Mouse (Mus musculus) fat pad, adult 2 months (tissue): ENCODE data around the gene Ppard.
"Not testable (repeated sequence)": the region's sequence is repeated elsewhere in the genome, so short reads cannot be mapped to it uniquely, and the experiment has no call there.

Experiments
- DNase-seq: peaks from one replicate; pipeline ENCODE4 v3.0.0-alpha.2; 2011; ENCODE audit warnings: low read depth, low spot score; ENCODE audit errors: extremely low read depth

Ppard gene

DNA sequence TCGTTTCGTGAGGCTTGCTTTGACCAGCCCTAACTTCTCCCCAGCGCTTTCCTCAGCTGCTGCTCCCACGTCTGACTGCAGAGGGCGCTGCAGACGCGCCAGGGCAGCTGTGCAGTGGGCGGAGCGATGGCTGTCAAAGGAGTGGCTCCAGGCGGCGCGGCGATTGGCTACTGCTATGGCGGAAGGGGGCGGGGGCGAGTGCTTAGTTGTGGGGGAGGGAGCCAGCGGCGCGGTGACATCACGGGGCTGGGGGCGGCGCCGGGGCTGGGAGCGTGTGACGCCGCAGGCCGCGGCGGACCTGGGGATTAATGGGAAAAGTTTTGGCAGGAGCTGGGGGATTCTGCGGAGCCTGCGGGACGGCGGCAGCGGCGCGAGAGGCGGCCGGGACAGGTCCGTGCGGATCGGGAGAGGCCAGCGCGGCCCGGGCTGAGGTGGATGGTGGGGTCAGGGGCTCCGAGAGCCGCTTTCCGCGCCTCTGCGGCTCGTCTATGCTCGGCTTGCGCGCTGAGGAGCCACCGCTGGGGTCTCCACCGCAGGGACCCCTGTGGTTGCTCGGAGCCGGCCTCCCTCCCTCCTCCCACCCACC lies at the start of gene Ppard:
Gene Ppard (plus strand): TSS at position 226 of the 586 bp plus-strand sequence.
- DNase-seq = no peak

DNA sequence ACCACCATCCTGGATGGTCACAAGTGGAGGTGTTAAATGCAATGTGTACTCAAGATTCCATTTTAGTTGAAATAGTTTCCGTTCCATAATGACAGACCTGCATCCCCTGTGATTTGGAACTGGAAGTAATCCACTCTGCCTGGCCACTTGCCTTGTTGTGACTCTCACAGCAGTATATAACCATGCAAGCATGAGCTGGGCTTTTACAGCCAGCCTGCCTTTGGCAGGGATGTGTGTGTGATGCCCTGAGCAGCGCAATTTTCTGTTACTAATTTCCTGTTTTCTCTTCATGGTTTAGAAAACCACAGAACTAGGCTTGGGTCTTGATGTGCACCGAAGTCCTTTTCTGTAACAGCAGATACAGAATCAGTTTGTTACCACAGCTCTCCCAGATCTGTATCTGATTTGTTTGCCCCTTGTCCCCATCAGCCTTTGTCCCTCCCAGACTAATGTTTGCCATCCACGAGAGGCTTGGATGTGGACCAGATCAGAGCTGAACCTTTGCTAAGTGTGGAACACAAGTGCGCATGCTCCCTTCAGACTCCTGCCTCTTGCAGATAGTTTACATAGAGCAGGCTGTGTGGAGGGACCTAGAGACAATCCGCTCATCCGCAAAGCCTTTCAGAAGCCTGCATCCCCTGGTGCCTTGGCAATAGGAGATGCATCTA lies 47.4 kb upstream of the Ppard start:
- DNase-seq = no peak

DNA sequence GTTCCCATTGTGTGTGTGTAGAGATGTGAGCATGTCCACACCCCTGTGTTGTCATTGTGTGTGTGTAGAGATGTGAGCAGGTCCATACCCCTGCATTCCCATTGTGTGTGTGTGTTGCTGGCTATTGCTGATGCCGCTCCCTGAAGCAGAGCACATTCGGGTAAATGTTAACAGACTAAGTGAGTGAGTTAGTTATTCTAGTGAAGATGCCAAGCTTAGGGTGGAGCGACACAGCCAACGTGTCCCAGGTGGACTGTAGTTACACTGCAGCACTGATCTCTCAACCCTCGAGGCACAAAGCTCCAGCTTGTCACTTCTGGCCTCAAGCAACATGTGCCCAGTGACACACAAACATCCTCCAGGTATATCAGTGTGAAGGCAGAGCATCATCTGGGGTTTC lies 44.2 kb upstream of the Ppard start:
- DNase-seq = no peak

DNA sequence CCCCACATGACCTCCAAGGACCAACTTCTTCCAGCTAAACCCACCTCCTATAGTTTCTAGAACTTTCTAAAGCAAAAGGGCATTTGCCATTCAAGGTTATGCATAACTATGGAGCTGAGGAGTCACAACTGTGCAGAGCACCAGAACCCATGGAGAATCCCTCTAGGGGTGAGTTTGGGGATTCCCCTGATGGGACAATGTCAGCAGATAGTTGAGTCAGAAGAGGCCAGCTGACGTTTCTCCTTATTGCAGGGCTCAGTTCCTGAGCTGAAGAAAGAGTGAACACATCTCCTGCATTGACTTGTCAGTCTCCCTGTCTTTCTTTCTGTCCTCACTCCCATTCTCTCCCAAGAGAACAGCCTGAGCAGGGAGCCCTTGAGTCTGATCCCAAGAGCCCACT lies 39.7 kb upstream of the Ppard start:
- DNase-seq = no peak

DNA sequence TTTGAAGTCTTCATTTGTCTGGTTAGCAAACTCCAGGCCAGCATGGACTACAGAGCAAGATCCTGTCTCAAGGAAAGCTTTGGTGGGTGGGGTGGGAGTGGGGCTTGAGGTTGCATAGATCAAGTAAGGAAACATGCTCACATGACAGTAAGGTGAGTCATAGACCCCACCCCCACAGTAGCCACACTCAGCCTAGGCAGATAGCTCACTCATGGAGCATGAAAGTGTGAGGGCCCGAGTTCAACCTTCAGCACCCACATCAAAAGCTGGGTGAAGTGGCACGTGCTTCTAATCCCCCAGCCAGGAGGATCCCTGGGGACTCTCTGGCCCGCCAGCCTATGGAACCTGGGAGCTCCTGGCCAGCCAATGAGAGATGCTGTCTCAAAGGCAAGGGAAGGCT lies 38.9 kb upstream of the Ppard start:
- DNase-seq = no peak

DNA sequence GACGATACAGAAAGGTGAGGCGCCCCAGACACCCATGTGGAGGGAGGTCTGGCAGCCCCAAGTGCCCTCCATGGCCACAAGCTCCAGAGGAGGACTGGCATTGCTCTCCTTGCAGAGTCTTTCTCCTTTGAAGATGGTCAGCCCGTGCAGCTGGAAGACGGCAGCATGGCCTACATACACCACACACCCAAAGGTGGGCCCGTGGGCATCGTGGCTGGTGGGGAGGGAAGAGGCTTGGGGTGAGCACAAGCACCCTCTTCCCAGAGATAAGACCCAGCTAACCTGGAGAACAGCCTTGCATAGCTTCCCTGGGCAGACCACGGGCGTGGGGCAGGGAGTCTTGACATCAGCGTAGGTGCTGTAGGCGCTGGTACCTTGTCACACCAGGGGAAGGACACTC lies 37.5 kb upstream of the Ppard start:
- DNase-seq = no peak

DNA sequence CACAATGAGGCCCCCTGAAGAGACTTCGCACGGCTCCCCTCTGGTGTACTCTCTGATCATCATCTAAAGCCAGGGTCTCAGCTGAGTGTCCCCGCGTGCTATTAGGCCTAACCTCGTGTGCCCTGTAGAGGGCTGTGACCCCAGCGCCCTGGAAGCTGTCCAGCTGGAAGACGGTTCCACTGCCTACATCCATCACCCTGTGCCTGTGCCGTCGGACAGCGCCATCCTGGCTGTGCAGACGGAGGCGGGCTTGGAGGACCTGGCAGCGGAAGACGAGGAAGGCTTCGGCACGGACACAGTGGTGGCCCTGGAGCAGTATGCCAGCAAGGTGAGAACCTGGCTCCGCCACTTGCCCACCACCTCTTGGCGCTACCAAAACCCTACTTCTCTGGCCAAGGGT lies 34.9 kb upstream of the Ppard start:
- DNase-seq = no peak

DNA sequence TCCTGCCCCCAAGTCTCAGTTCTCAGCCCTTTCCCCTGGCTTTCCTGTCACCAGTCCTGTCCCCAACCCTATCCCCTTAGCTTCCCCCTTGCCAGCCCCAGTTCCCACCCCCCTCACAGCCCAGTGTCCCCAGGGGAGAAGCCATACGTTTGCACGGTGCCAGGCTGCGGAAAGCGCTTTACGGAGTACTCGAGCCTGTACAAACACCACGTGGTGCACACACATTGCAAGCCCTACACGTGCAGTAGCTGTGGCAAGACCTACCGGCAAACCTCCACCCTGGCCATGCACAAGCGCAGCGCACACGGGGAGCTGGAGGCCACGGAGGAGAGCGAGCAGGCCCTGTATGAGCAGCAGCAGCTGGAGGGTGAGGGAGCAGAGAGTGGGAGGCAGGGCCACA lies 30.5 kb upstream of the Ppard start:
- no peak for DNase-seq

DNA sequence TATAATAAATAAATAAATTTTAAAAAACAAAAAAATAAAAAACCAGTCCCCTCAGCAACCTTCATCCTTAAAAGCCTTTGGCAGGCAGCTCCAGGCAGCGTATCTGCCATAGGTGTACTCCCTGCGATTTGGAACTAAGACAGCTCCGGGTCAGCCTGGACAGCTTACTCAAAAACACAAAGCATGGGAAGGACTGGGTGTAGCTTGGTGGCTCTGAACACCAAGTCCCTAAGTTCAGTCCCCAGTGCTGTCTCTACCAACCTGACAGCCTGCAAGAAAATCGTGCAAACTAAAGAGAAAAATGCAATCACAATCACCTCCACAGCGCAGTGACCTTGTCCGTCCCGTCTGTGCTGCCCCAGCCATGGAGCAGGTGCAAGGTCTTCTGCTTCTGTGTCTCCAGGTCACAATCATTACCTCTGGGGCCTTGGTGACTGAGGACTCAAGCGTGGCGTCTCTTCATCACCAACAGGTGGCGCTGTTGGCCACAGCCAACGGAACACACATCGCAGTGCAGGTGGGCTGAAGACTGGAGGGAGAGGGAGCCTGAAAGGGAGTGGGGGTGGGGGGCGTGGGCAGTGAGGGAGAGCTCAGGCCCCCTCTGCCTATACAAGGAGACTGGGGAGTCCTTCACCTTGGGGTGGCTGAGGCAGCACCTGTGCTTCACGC lies 28.3 kb upstream of the Ppard start:
- DNase-seq = no peak

DNA sequence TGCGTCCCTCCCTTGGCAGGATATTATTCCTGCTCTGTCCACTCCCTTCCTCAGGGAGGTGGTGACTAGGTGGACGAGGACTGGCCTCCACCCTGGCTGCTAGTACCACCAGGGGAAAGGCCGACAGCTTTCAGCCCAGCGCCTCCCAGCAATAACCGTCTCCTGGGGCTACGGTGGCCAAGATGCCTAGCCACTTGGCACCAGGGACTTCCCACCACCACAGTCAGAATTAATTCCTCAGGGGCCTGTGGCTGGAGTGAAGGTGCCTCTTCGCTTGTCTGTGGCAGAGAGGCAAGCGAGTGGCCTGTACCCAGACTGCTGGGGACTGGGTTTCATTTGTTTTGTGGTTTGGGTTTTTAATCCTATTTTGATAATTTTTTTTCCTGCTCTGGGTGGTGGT lies 27.1 kb upstream of the Ppard start:
- DNase-seq = no peak

DNA sequence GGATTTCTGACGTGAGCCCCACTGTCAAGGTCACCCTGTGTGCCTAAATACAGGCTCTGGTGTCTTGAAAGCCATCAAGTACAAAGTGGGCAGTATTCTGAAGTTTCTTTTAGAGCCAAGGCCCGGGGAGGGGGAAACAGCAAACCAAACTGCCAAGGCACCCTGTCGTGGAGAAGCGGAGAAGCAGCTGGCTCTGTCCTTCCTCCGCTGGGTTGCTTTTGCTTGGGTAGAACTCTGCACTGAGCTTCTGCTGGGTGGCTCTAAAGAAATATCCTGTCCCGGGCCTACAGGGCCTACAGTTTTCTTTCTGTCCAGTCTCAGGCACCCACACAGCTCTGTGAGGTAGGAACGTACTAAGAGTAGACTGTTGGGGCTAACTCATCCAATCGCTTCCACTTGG lies 25.4 kb upstream of the Ppard start:
- no peak for DNase-seq

DNA sequence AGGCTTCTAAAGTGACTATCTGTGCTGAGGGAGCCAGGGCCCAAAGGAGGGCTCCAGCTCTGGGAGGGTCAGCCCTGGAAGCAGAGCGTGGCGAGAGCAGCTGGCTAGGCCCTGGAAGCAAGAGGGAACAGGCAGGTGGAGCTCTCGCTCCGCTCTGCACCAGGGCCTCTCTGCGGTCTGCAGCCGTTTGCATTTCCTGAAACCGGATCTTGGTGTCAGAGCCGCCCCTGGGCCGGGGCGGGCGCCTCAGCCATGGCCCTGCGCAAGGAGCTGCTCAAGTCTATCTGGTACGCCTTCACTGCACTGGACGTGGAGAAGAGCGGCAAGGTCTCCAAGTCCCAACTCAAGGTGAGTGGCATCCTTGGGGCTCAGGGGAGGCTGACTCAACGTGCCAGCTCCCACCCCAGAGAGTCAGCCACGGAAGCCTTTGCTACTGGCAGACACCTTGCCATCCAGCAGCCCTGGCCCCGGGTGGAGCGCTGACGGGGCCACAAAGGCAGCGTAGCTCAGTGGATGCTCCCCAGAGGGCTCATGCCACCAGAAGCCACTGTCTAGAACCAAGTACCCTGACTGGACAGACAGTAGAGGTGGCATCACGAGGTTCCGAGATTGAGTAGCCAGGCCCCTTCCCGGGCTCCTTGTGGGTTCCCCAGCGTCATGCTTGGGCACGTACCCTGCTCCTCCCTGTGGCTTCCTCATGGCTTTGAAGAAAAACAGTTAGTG lies 24.7 kb upstream of the Ppard start, which contains the start of gene Def6:
Gene Def6 (plus strand): TSS at position 188 of the 723 bp plus-strand sequence.
- DNase-seq = no peak

DNA sequence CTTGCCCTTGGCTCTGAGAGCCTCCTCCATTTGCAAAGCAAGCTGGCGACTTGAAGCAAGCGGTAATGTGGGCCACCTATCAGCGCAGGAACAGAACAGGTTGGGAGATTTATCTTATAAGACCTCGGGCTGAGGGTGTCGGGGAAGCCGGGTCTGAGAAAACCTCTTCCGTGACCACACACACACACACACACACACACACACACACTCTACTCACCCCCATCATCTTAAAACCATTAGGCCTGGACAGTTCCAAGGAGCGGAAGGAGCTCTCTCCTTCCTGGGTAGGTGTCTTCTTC lies 24.2 kb upstream of the Ppard start:
- no peak for DNase-seq

DNA sequence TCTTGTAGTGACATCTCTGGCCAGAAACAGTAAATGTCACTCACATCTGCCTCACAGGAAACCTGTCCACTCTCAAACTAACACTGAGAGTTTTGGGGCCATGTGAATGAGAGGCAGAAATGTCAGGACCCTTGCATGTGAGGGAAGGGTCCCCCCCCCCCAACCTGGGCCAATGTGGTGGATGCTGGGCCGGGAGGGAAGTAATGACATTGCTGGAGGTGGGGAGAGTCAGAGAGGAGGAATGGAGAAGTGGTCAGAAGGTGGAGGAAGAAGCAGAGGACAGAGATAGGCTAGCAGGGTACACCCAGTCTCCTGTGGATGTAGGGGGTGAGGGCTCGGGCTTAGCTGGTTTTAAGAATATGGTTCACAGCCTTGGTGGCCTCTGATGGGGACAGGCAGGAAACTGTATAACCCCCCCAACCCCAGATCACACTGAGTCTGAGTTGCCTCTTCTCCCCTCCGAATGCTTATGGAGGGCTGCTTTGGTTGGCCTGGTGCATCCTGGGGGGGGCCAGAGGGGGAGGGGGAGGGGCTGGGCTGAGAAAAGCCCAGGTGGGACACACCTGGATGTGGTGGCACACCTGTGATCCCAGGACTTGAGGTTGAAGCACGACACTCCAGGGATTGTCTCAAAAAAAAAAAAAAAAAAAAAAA lies 22.9 kb upstream of the Ppard start:
- DNase-seq = no peak

DNA sequence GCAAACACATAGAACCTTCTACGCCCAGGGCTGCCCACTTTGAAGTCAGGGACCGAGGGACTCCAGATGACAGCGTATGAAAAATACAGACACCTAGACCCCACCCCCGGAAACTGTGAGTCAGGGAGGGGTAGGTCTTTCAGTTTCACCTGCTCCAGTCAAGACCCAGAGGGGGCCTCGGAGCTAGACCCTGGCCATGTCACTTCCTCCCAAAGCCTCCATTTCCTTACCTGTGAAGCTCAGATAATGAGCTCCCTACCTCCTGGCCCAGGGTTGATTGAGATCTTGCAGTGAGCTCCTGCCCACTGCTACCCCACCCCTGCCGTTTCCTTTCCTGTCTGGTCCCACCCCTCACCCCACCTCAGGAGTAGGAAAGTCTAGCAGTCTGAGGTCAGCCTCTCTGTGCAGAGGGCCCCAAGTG lies 20.6 kb upstream of the Ppard start:
- DNase-seq = no peak

DNA sequence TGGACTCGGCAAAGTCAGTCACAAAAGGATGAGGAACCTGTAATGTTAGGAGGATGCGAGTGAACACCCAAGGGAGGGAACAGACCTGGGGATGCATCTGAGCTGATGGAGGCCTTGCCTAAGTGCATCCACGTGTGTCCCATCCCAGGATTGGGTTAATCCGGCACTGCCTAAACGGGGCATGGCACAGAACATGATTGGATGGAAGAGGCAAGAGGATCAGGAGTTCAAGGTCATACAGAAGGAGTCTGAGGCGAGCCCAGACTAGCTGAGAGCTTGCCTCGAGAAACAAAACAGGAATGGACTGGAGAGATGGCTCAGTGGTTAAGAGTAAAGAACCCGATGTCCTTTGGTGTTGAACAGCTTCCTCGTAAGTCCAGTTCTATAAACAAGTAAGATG lies 20.1 kb upstream of the Ppard start:
- DNase-seq = no peak

DNA sequence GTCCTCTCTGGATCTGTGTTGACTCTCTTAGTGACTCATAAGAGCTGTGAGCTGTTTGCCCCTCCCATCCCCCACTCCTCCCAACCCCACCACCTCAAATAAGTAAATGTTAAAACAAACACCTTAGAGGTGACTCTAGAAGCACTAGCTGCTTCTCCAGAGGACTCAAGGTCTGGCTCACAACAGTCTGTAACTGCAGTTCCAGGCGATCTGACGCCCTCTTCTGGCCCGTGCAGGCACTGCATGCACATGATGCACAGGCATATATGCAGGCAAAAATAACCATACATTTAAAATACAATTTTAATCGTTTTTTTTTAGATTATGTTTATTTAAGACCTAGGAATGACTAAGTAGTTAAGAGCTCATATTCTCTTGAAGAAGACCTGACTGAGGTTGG lies 19.3 kb upstream of the Ppard start:
- no peak for DNase-seq

DNA sequence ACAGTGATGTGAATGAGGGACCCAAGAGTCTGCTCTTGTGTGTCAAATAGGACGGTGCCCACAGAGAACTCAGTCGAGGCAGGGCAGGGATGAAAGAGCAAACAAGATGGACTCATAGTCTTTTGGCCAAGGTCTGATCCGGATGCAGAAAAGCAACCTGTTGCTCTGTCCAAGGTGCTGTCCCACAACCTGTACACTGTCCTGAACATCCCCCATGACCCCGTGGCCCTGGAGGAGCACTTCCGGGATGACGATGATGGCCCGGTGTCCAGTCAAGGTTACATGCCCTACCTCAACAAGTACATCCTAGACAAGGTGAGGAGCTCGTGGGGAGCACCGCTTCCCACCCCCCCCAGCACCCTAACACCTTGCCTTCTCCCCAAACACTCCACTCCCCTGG lies 15.7 kb upstream of the Ppard start:
- DNase-seq = no peak

DNA sequence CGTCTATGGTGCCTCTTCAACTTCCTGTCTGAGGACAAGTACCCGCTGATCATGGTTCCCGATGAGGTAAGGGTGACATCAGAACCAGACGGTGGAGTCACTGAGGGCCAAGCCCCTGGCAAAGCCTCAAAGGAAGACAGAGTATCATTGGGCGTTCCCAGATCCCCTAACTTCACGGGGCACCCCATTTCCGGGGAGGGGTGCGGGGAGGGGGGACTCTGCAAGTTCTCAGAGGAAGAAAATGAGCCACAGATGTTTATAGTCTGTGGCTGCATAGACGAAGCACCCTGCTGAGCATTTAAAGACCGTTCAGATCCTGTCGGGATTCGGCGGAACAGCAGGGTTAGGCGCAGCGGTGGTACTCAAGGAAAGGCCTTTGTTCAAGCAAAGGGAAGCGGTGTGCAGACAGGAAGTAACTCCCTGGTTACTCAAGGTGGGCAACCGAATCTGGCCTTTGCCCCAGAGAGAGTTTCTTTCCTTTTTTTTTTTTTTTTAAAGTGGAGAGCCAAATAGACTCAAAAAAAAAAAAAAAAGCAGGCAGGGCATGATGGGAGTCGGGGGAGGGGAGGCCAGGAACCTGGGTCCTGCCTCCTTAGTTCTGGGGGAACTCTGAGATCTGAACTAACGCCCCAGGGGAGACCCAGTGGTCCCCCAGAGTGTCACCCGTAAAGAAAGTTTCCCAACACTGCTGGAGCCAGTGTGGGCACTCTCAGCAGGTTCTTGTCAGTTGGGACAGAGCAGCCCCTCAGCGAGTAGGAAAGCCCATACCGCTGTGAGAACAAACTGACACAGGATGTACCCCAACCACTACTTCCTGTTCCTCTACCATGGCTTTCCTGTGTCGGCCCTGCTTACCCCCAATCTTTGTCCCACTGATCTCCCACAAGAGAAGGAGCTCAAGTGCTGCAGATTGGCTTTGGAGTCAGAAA lies 14.5 kb upstream of the Ppard start:
- no peak for DNase-seq

DNA sequence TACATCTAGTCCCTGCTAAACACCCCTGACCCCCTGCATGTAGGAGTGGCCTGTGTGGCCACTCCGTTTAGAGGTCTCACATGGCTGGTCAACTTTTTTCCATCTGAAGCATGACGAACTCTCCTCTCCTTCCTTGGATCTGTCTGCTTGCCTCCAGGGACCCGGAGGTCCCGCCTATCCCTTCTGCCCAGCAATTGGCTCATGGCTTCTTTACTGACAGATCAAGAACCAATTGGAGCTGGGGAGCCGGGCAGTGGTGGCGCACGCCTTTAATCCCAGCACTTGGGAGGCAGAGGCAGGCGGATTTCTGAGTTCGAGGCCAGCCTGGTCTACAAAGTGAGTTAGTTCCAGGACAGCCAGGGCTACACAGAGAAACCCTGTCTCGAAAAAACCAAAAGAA lies 10.0 kb upstream of the Ppard start:
- DNase-seq = not testable (repeated sequence)
